Mouse (Mus musculus) layer of hippocampus, adult 9-10 months (tissue): ENCODE results near the gene Fli1.

Source experiments
- DNase-seq: peaks from one replicate; pipeline ENCODE4 v3.0.0; 2022; ENCODE audit warnings: low spot score

Fli1 gene

DNA sequence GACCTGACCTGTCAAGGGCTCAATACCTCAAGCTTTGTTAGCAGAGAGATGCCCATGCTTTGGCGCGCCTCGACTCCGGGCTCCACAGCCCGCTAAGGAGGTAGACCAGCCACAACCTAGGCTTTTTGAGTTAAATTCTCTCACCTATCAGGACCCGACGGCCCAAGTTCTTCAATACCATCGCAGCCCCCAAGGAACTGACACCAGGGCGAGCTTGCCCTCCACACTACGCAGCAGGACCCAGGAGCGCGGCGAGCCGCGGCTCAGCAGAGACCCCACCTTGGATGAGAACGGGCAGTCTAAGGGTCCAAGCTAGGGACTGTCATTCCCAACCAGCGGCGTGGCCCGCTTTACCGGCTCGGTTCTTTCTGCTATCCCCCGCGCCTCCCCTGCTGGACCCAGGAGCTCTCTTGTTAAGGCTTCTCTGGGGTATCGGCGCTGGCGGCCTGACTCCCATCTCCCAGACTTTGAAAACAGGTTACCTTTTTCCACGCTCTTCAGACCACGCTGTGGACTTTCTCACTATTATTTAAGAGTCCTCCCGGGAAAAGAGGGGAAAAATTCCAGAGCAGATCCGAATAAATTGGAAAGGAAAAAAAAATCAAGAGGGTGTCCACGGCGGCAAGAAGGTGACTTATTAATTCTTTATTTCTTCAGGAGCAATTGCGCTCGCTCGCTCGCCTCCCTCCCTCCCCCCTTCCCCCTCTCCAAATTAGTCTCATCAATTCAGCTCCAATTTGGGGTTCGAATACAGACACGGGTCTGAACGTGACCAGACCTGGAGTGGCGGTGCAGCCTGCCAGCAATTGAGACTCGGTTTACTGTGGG is at the start of gene Fli1:
TSS of gene Fli1 (minus strand) at position 650 of the 828 bp plus-strand sequence.
- no peak for DNase-seq

GRCm38 (mm10) chr9:32591732-32592582 is 49.3 kb upstream of the Fli1 start:
- DNase-seq = peak; percentile 63

- no peak for DNase-seq
These were observed 47.9 kb upstream of the Fli1 start for GRCm38 (mm10) chr9:32590571-32590970.

DNA sequence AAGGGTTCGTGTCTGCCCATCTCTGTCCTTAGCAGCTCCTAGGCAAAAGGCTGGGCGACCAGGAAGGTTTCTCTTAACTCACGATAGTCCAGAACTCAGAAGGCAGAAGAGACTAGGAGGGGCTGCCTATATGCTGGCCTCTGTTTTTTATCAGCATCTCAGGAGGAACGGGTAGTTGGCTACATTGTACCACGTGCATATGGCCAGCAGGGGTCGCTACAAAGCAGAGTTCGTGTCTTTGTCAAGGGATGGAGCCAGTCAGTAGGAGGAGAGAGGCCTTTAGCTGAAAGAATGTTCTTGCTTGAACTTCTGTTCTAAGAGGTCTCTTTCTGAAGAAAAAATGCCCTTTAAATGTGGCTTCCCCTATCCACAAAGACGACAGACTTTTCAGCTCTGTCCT is 47.2 kb upstream of the Fli1 start:
- peak; percentile 63 for DNase-seq

- DNase-seq = no peak
These were observed 42.7 kb upstream of the Fli1 start for GRCm38 (mm10) chr9:32585357-32585756.

DNA sequence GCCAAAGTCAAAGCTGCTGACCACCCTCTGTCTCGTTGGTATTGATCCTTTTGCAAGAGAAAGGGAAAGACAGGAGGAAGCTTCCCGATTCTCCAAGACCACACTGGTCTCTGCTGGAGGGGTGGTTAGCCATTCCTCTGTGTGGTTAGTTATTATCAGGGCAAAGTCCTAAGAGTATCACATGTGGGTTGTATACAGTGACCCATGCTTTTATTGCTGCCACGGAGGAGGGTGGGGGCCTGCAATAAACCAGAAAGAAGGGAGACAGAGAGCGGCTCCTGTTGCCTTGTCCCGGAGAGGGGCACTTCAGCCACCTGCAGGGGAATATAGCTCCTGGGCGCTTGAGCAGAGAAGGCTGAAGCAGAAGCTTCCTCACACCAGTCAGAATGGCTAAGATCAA is 41.2 kb upstream of the Fli1 start:
- no peak for DNase-seq

GRCm38 (mm10) chr9:32581851-32582573 is 39.4 kb upstream of the Fli1 start:
- no peak for DNase-seq

DNA sequence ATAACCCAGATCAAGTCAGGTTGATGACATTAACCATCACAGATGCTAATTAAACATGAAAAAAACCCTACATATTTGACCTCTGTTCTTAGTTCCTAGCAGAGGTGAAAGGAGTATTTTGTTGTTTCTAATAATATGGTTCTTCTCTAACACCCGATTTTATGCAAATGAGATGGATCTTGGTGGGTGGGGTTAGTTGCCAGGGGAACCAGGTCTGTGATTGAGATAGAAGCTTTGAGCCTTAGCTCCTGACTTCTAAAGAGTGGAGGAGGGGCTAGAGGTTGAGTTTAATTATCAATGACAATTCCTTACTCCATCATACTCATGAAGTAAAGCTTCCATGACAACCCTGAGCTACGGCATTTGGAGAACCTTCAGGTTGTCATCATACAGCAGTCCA is 35.8 kb upstream of the Fli1 start:
- no peak for DNase-seq

- DNase-seq = no peak
These were observed 31.0 kb upstream of the Fli1 start for GRCm38 (mm10) chr9:32573638-32574037.

DNA sequence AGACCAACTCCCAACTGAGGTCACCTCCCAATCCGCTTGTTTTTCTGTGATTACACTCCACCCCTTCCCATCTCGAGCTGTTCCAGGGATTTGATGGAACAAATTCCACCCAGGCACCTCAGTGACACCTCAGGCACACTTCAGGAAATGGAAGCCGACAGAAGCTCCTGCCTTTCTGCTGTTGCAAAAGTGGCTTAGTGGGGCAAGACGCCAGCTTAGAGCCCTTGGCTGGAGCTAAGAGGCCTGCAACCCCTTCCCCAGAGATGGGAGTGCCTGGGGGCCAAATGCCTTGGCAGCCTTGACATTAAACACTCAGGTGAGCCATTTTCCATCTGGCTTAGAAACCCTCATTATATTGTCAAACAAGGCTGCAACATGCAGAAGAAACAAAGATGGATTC is 29.0 kb upstream of the Fli1 start:
- no peak for DNase-seq

DNA sequence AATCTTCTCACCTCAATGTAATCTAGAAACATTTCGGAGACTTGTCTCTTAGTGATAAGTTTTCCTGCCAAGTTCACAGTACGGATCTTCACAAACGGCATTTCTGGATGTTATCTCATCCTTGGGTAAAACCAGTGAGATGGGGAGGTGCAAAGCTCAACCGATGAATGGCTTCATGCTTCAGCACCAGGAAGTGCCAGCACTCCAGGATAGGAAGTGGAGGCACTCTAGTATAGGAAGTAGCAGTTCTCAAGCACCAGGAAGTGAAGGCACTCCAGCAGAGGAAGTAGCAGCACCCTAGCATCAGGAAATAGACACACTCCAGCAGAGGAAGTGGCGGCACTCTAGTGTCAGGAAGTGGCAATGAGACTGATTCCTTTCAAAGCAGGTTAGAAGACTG is 27.9 kb upstream of the Fli1 start:
- DNase-seq = no peak

- DNase-seq = no peak
These were observed 26.6 kb upstream of the Fli1 start for GRCm38 (mm10) chr9:32569261-32569660.

DNA sequence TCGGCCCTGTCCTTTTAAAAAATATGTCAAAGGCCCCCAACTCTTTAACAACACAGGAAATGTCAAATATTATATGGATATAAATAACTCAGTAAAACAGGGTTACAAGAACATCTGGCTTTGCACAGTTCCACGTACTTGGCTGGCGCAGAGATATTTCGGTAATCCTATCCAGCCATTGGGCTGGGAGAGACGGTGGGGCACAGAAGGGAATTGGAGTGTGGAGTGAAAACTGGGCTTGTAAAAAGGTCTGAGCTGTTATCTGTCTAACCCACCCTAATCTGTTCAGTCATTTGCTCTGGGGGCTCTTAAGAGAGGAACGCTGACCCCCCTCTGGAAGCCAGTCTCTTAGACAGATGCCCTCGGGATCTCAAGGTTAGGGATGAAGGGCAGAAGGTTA is 24.9 kb upstream of the Fli1 start:
- DNase-seq = no peak

DNA sequence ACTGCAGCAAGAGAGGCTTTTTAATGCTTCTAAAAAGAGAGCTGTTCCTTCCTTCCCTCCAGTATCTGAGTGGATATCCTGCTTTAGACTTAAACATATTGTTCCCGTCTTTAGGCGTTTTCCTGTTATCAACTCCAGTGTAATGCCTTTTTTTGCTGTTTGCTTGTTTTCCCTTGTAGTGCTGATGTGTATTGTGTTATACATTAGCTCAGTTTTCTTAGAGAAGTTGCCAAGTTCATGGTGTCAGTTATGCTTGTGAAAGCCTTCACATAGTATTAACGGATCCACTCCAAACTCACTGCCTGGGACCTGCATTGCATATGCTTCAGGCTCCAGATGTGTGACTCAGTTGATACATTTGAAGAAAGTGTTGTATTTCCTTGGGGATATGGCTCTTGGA is 22.6 kb upstream of the Fli1 start:
- no peak for DNase-seq

- DNase-seq = no peak
These were observed 20.2 kb upstream of the Fli1 start for GRCm38 (mm10) chr9:32562837-32563236.

- DNase-seq = no peak
These were observed 19.7 kb upstream of the Fli1 start for GRCm38 (mm10) chr9:32562409-32562808.

DNA sequence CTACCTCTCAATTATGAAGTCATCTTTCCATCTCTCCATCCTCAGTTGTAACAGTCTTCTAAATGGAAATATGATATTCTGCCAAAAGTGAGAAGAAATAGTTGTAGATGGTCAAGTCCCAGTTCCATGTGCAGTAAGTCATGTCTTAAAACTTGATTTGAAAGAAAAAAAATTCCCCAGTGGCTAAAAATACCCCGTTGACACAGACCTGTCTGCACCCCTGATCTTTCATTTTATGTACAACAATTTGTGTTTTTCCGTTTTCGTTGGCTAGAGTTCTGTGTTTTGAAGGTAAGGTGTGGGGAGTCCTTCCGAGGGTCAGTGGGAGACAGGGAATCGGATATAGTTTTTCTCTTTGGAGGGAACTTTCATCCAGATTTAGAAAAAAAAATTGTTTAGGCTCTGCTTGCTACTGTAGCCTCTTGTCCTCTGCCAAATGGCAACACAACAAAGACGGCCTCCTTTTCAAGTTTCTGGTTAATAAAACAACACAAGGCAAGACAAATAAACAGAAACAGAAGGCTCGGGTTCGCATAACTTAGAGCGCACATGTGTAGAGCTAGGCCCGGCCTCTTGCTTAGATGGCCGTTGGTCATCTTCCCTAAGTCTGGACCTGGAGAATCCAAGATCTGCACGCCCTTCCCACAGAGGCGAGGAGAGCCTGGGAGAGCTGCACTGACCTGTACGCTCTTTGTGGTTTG is 18.7 kb upstream of the Fli1 start:
- DNase-seq = no peak

DNA sequence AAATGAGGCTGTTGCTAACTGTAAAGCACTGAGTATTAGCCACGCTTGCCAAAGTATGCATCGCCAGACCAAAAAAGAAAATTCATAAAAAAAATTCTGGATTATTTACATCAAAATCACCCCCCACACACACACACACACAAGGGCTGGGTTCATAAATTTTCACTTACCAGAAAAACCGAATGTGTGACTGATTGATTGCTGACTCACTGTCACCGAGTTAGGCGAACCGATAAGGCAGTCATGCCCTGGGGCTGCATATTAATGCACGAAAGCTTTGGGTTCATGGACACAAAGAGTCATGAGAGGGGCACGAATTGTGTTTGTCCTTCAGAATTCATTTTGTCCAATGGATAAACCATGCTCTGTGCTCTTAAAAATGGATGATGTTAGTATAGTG is 17.2 kb upstream of the Fli1 start:
- no peak for DNase-seq

DNA sequence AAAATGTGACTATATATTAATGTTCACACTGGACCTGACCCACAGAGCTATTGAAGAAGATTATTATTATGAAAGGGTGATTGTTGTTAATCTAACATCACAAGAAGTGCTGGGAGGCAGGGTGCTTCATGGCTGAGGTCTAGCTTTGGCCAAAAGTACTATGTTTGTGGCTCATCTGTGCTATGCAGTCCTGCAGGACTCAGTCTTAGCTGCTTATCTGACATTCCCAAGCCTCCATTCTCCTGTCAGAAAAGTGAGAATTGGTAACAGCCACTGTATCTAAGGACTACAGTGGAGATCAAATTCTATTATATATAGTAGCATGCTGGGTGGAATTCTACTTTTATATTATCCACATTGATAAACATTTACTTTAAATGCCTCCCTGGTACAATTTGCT is 16.8 kb upstream of the Fli1 start:
- DNase-seq = no peak

DNA sequence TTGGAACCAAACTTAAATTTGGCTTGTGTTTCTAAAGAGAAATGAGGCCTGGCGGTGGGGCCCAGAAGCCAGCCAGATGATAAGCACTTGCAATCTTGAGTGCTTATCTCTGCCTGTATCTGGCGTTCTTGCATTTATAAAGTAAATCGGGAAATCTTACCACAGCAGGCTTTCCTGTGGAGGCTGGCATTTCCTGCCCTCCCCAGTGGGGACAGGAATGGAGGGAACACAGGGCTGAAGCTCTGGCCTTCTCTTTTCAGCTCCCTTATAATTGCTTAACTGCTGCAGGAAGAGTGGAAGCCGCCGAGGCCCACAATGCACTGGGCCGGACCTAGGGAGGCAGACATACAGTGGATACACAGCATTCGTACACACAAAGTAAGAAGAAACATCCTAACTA is 13.7 kb upstream of the Fli1 start:
- no peak for DNase-seq

GRCm38 (mm10) chr9:32555279-32555678 is 12.6 kb upstream of the Fli1 start:
- DNase-seq = no peak

DNA sequence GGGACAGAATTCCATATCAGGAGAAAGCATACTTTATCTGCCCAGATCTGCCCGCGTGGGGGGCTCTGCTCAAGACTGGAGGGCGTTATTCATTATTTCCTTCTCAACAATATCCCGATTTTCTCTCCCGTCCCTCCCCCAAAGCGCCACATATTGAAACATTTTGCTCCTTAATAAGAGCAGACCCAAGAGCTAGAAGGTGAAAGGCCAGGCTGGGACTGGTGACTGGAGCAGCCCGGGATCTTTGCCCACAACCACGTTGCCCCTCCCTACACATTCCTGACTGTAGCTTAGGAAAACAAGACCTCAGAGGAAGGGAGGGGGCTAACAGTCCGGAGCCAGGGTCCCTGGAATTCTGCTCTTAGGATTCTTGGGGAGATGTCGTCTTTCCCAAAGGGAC is 7.9 kb upstream of the Fli1 start:
- no peak for DNase-seq
